Comparison of ENCODE assay signal across 9 mouse cellular contexts in genomic region chr9:61862071-61862480, GRCm38 (mm10). TPM values are rescaled to one million over a fixed set of nuclear protein-coding genes. Genes with fewer than 3 reads are reported as not detected.
DNase-seq lines count a peak whose midpoint lies in the region; ATAC-seq and TF ChIP-seq lines count a peak whose summit lies in the region.
"Had no signal": no experiment of that assay in that cellular context is flagged by ENCODE, and none has a peak within 500 bp of the region (broad histone marks: within the 10 kb centered on the region; RNA-seq: fewer than 3 reads in every experiment).

No protein-coding gene starts in this region.

- H3K4me3 ChIP-seq in forebrain, embryonic 13.5 days = no peak overlapping the region
- no peak overlapping the region for H3K4me3 ChIP-seq in olfactory bulb, adult 2 months (ENCODE audit: insufficient read depth, low read depth, low read length)
- H3K4me3 ChIP-seq: liver, embryonic 13.5 days had no signal

- H3K9ac ChIP-seq in forebrain, embryonic 13.5 days = no peak overlapping the region
- H3K9ac ChIP-seq: liver, embryonic 13.5 days had no signal

- 41% methylated on average over 6 of the region's 6 CpGs for WGBS in forebrain, embryonic 13.5 days
- WGBS in olfactory bulb, adult 2 months = 17% methylated on average over 6 of the region's 6 CpGs

- peak overlapping the region; percentile 69 for H3K27ac ChIP-seq in forebrain, embryonic 13.5 days
- H3K27ac ChIP-seq in olfactory bulb, adult 2 months (ENCODE audit: insufficient read depth, low read depth, low read length) = peak overlapping the region; percentile 56; the same call in 1 of the 2 replicates
- H3K27ac ChIP-seq: liver, embryonic 13.5 days had no signal

- no peaks in the 10 kb centered on the region for H3K36me3 ChIP-seq in forebrain, embryonic 13.5 days (ENCODE audit: poor library complexity, severe bottlenecking)
- H3K36me3 ChIP-seq: liver, embryonic 13.5 days had no signal

- no peak for TF ChIP-seq CTCF in olfactory bulb, adult 2 months (IDR thresholded peaks at IDR 0.05; ENCODE audit: insufficient read depth, low read depth, low read length)

- DNase-seq in gastrocnemius, postnatal 10 days = peak; percentile 72
- no peak for DNase-seq in gastrocnemius, adult 8-10 months (ENCODE audit: low spot score in 2 of 2)
- peak; percentile 31 for DNase-seq in left cerebral cortex, adult 11 months (ENCODE audit: low spot score)
- no peak for DNase-seq in lung, adult 18-20 months
- no peak for DNase-seq in B cell, adult 2 months
- no peak for DNase-seq in liver
- DNase-seq: liver, embryonic 13.5 days had no signal

- H3K27me3 ChIP-seq in forebrain, embryonic 13.5 days = peaks cover 3% of the 10 kb centered on the region; the same call in 1 of the 2 replicates

- H3K9me3 ChIP-seq in forebrain, embryonic 13.5 days (replicated peaks) = 0 out of 2 replicates have a peak, but pooled peaks cover 5% of the 10 kb centered on the region
- H3K9me3 ChIP-seq: liver, embryonic 13.5 days had no signal

- peak; percentile 86 for ATAC-seq in forebrain, embryonic 13.5 days

- TF ChIP-seq POLR2A in olfactory bulb, adult 2 months (IDR thresholded peaks at IDR 0.05; ENCODE audit: insufficient read depth, low read depth, low read length) = no peak

- H3K4me2 ChIP-seq in forebrain, embryonic 13.5 days = no peak overlapping the region
- H3K4me2 ChIP-seq: liver, embryonic 13.5 days had no signal

- H3K4me1 ChIP-seq in forebrain, embryonic 13.5 days = peaks cover 17% of the 10 kb centered on the region
- H3K4me1 ChIP-seq in olfactory bulb, adult 2 months (ENCODE audit: control insufficient read depth, insufficient read depth, low read length) = peaks cover 11% of the 10 kb centered on the region
- H3K4me1 ChIP-seq: liver, embryonic 13.5 days had no signal

RNA-seq across cellular contexts. Expression of gene Rplp1, which starts 52.3 kb away (rescaled TPM):
- 1,000 to 10,000 TPM; 1,829 to 1,854 TPM for total RNA-seq in gastrocnemius, postnatal 10 days (2021)
- total RNA-seq in gastrocnemius, adult 8-10 months (2022) = 1,000 to 10,000 TPM; 1,384 to 1,601 (median 1,420) TPM
- polyA plus RNA-seq in forebrain, embryonic 13.5 days (2015; fragmentation: Nextera tagmentation; extraction: Ambion mirVana) = 981 and 1,035 TPM in 2 replicates
- polyA plus RNA-seq in olfactory bulb, adult 2 months (2012; ENCODE audit: insufficient read depth, insufficient read length, low replicate concordance, missing spikeins) = 1,116 TPM in 1 of 2 replicates, not detected in the other

Comparison
In these comparisons a context has a peak if more than half of its experiments do, and no peak if none do; other contexts are left out.
1. DNase-seq: peak in gastrocnemius, postnatal 10 days (single experiment) and left cerebral cortex, adult 11 months (single experiment); none in gastrocnemius, adult 8-10 months (0 of 2), lung, adult 18-20 months (0 of 2), B cell, adult 2 months (0 of 2) and liver (single experiment).